Mouse (Mus musculus) CH12.LX (cell line): ENCODE data around the gene Fgfr3. TPM values are rescaled to one million over a fixed set of nuclear protein-coding genes. Genes with fewer than 3 reads are reported as not detected.

Source experiments
- DNase-seq: peaks from one replicate; pipeline ENCODE4 v3.0.0-alpha.2; 2013; ENCODE audit errors: extremely low read depth
- H3K27ac ChIP-seq: 2 replicates; pipeline ENCODE4 v1.5.1; 2012; ENCODE audit warnings: low read depth, mild to moderate bottlenecking, control low read depth, moderate library complexity; ENCODE audit not compliant: insufficient read depth
- H3K27me3 ChIP-seq: replicated peaks from 2 replicates; pipeline ENCODE3; 2012; ENCODE audit warnings: inconsistent platforms
- H3K36me3 ChIP-seq, 2 experiments: replicated peaks in 1 of 2; 2 replicates each; pipeline versions ENCODE3 to v1.6.1; 2012; ENCODE audit warnings: inconsistent platforms in 1 of 2, low read length in 1 of 2, mild to moderate bottlenecking in 1 of 2, mixed read lengths in 1 of 2, moderate library complexity in 1 of 2; ENCODE audit not compliant: control insufficient read depth in 1 of 2, insufficient read depth in 1 of 2
- H3K4me1 ChIP-seq, 2 experiments: 2 replicates each; pipeline ENCODE4 v1.6.1; 2012; ENCODE audit warnings: inconsistent platforms in 1 of 2, moderate library complexity in 1 of 2; ENCODE audit not compliant: insufficient read depth in 2 of 2, control insufficient read depth in 1 of 2
- H3K4me2 ChIP-seq: 2 replicates; pipeline ENCODE4 v1.6.1; 2012; ENCODE audit warnings: low read depth, mild to moderate bottlenecking, control low read depth; ENCODE audit not compliant: poor library complexity, insufficient read depth, severe bottlenecking
- H3K4me3 ChIP-seq, 3 experiments: fragments of 150-350 bp in 1 of 3; sonication (generic) in 1 of 3; replicated peaks in 1 of 3; 2 replicates each; pipeline versions ENCODE3 to v1.5.1; 2011 to 2012; ENCODE audit warnings: low read depth in 2 of 3, low read length in 2 of 3, mild to moderate bottlenecking in 2 of 3, moderate library complexity in 2 of 3, control low read depth in 1 of 3, improper control_type of control experiment in 1 of 3, inconsistent platforms in 1 of 3, mixed read lengths in 1 of 3; ENCODE audit not compliant: poor library complexity in 1 of 3
- H3K79me2 ChIP-seq: replicated peaks from 2 replicates; pipeline ENCODE4 v1.6.1; 2012; ENCODE audit warnings: mild to moderate bottlenecking, moderate library complexity; ENCODE audit not compliant: control insufficient read depth, poor library complexity, insufficient read depth, severe bottlenecking; ENCODE audit errors: extremely low read depth
- H3K9ac ChIP-seq: 2 replicates; pipeline ENCODE4 v1.6.1; 2012; ENCODE audit warnings: low read depth, mild to moderate bottlenecking, control low read depth, moderate library complexity; ENCODE audit not compliant: insufficient read depth
- H3K9me3 ChIP-seq: replicated peaks from 2 replicates; pipeline ENCODE3; 2012; ENCODE audit warnings: low read length, inconsistent platforms, mixed read lengths
- CHD1 ChIP-seq: IDR thresholded peaks from 2 replicates; pipeline ENCODE4 v1.6.1; 2012; ENCODE audit warnings: low read depth, low read length, improper control_type of control experiment, inconsistent platforms
- CTCF ChIP-seq, 2 experiments: IDR thresholded peaks in 1 of 2; conservative IDR thresholded peaks in 1 of 2; 2 replicates each; pipeline ENCODE4 v1.5.1; 2011 to 2012; ENCODE audit warnings: low read depth in 2 of 2, low read length in 2 of 2, improper control_type of control experiment in 1 of 2, inconsistent platforms in 1 of 2, mild to moderate bottlenecking in 1 of 2, moderate library complexity in 1 of 2
- ELF1 ChIP-seq: IDR thresholded peaks from 2 replicates; pipeline ENCODE4 v1.6.1; 2014; ENCODE audit warnings: low read depth, mild to moderate bottlenecking, inconsistent platforms, low read length, improper control_type of control experiment
- EP300 ChIP-seq: IDR thresholded peaks from 2 replicates; pipeline ENCODE4 v1.6.1; 2011; ENCODE audit warnings: low read length, improper control_type of control experiment
- HCFC1 ChIP-seq: IDR thresholded peaks from 2 replicates; pipeline ENCODE4 v1.6.1; 2012; ENCODE audit warnings: low read depth, mild to moderate bottlenecking, inconsistent platforms, low read length, improper control_type of control experiment
- IRF4 ChIP-seq: IDR thresholded peaks from 2 replicates; pipeline ENCODE4 v1.6.1; 2014; ENCODE audit warnings: low read depth, mild to moderate bottlenecking, inconsistent platforms, low read length, improper control_type of control experiment
- JUN ChIP-seq: IDR thresholded peaks from 2 replicates; pipeline ENCODE4 v1.6.1; 2011; ENCODE audit warnings: low read depth, mild to moderate bottlenecking, low read length, improper control_type of control experiment, moderate library complexity; ENCODE audit not compliant: insufficient read depth
- KAT2A ChIP-seq: IDR thresholded peaks from 2 replicates; pipeline ENCODE4 v1.6.1; 2012; ENCODE audit warnings: low read length, improper control_type of control experiment, inconsistent platforms; ENCODE audit not compliant: insufficient replicate concordance
- MAFK ChIP-seq: IDR thresholded peaks from 2 replicates; pipeline ENCODE4 v1.6.1; 2011; ENCODE audit warnings: low read length, improper control_type of control experiment; ENCODE audit not compliant: insufficient replicate concordance
- MAZ ChIP-seq: IDR thresholded peaks from 2 replicates; pipeline ENCODE4 v1.6.1; 2012; ENCODE audit warnings: low read depth, mild to moderate bottlenecking, inconsistent platforms, low read length, improper control_type of control experiment, moderate library complexity
- MEF2A ChIP-seq: IDR thresholded peaks from 2 replicates; pipeline ENCODE4 v1.6.1; 2014; ENCODE audit warnings: low read depth, mild to moderate bottlenecking, inconsistent platforms, low read length, improper control_type of control experiment, borderline replicate concordance
- MXI1 ChIP-seq: IDR thresholded peaks from 2 replicates; pipeline ENCODE4 v1.6.1; 2011; ENCODE audit warnings: mild to moderate bottlenecking, low read depth, low read length, improper control_type of control experiment
- RAD21 ChIP-seq: IDR thresholded peaks from 2 replicates; pipeline ENCODE4 v1.6.1; 2011; ENCODE audit warnings: low read depth, mild to moderate bottlenecking, low read length, improper control_type of control experiment, moderate library complexity
- SMC3 ChIP-seq: IDR thresholded peaks from 2 replicates; pipeline ENCODE4 v1.6.1; 2011; ENCODE audit warnings: low read depth, low read length, improper control_type of control experiment
- TCF12 ChIP-seq: IDR thresholded peaks from 2 replicates; pipeline ENCODE4 v1.6.1; 2014; ENCODE audit warnings: low read depth, mild to moderate bottlenecking, inconsistent platforms, low read length, improper control_type of control experiment
- ZC3H11A ChIP-seq: IDR thresholded peaks from 2 replicates; pipeline ENCODE4 v1.6.1; 2012; ENCODE audit warnings: low read depth, mild to moderate bottlenecking, inconsistent platforms, low read length, improper control_type of control experiment
- ZMIZ1 ChIP-seq: IDR thresholded peaks from 2 replicates; pipeline ENCODE4 v1.6.1; 2012; ENCODE audit warnings: low read depth, mild to moderate bottlenecking, inconsistent platforms, low read length, improper control_type of control experiment
- dilution Hi-C: fragments of 300-500 bp; cut with MboI; formaldehyde crosslinking; loops from 2 replicates; pipeline ENCODE4 v1.14.3; 2020; ENCODE audit warnings: low sequenced_read_pairs; ENCODE audit not compliant: extremely low pct_unique_long_range_greater_than_20kb, extremely low pct_ligation_motif_present
- in situ Hi-C: fragments of 300-500 bp; cut with MboI; formaldehyde crosslinking; loops from 3 replicates; pipeline ENCODE4 v1.14.3; 2019; ENCODE audit warnings: low sequenced_read_pairs, low pct_ligation_motif_present, low pct_unique_long_range_greater_than_20kb, mixed read lengths
- polyA plus RNA-seq: library from polyadenylated mRNA; unstranded; fragments of >175 nt; gene quantifications from 2 replicates; pipeline ENCODE4 v1.2.1, GENCODE M21; 2012; ENCODE audit warnings: low read depth; ENCODE audit not compliant: insufficient read length
- total RNA-seq, 2 experiments: library from RNA; depleted of rRNA; stranded (reverse); fragments of 300-350 nt in 1 of 2; fragments of >200 nt in 1 of 2; gene quantifications; 2 replicates each; pipeline ENCODE4 v1.2.3; 2012 to 2014

Gene Fgfr3
- total and polyA plus RNA-seq, 3 experiments, result 0.19 to 0.76 (median 0.23) TPM

- Histone ChIP-seq H3K4me1 (no peaks in the 10 kb centered on the region), H3K27ac (no peak overlapping the region), H3K79me2 (no peaks in the 10 kb centered on the region), H3K36me3 (peaks cover 4 to 25% of the 10 kb centered on the region in 2 experiments), H3K27me3 (peaks cover 3% of the 10 kb centered on the region), H3K4me2 (no peak overlapping the region), H3K9me3 (no peaks in the 10 kb centered on the region), H3K9ac (no peak overlapping the region), H3K4me3 (no peak overlapping the region)
- dilution Hi-C loops (no loop called here), in situ Hi-C loops (no loop called here)
- TF ChIP-seq MXI1, result no peak
- no peak for TF ChIP-seq RAD21
- TF ChIP-seq HCFC1, result no peak
- TF ChIP-seq MAFK, result no peak
- TF ChIP-seq JUN, result no peak
- TF ChIP-seq ZMIZ1, result no peak
- no peak for TF ChIP-seq CTCF (conservative IDR thresholded peaks at IDR 0.05 in 1 of 2, IDR thresholded peaks at IDR 0.05 in 1 of 2; ENCODE audit: low read depth in 2 of 2, low read length in 2 of 2)
- TF ChIP-seq IRF4, result no peak
- no peak for TF ChIP-seq ELF1
- TF ChIP-seq MAZ, result no peak
- no peak for TF ChIP-seq EP300
- TF ChIP-seq KAT2A, result no peak
- TF ChIP-seq CHD1, result no peak
- TF ChIP-seq MEF2A, result no peak
- no peak for DNase-seq
Measured at GRCm38 (mm10) chr5:33736230-33736629, 14.8 kb downstream of the Fgfr3 start.

DNA sequence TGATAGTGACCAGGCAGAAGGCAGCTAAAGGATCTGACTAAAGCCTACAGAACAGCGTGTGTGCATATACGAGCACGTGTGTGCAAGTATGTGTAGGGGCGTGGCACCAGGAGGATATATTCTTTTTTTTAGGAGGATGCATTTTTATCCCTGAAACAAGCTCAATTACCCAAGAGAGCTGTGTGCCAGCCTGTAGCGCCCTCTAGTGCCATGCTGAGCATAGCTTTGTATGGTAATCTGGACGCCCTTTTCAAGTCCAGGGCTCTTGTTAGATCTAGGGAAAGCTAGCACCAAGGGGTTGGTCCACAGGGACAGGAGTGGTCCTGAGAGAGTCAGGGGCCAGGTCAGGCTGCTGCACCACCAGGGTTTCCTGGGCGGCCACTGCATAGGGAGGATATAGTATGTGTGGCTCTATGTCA lies 16.4 kb downstream of the Fgfr3 start:
- no peak overlapping the region for H3K27ac ChIP-seq
- H3K79me2 ChIP-seq, result no peaks in the 10 kb centered on the region
- peak; percentile 66 for DNase-seq
- H3K36me3 ChIP-seq, result peaks cover 9 to 41% of the 10 kb centered on the region in 2 experiments
- H3K4me1 ChIP-seq, result no peaks in the 10 kb centered on the region
- TF ChIP-seq RAD21 (peak; percentile 89), TCF12 (no peak), SMC3 (peak; percentile 78), HCFC1 (no peak), ZC3H11A (peak; percentile 30; the same call in 1 of the 2 replicates), CTCF (conservative IDR thresholded peaks at IDR 0.05 in 1 of 2, IDR thresholded peaks at IDR 0.05 in 1 of 2; ENCODE audit: low read depth in 2 of 2, low read length in 2 of 2) (peak; percentile 84 to 93), MXI1 (no peak), CHD1 (no peak)
- H3K27me3 ChIP-seq, result no peaks in the 10 kb centered on the region
- no peak overlapping the region for H3K4me2 ChIP-seq
- in situ Hi-C loops, result no loop called here
- no peaks in the 10 kb centered on the region for H3K9me3 ChIP-seq
- no peak overlapping the region for H3K4me3 ChIP-seq
- no peak overlapping the region for H3K9ac ChIP-seq
- dilution Hi-C loops, result no loop called here
